Mouse (Mus musculus) embryonic facial prominence, embryonic 11.5 days (tissue): ENCODE results near the gene Eml2. TPM values are rescaled to one million over a fixed set of nuclear protein-coding genes. Genes with fewer than 3 reads are reported as not detected.
"Not testable (repeated sequence)": the region's sequence is repeated elsewhere in the genome, so short reads cannot be mapped to it uniquely, and the experiment has no call there.

Source experiments
- ATAC-seq: fragments of 200-750 bp; cut with Nextera tagmentation; replicated peaks from 2 replicates; pipeline ENCODE4 v1.8.0; 2017; ENCODE audit warnings: low read depth; ENCODE audit not compliant: insufficient number of reproducible peaks, low FRiP score, low TSS enrichment
- DNase-seq: peaks from one replicate; pipeline ENCODE4 v3.0.0-alpha.2; 2015; ENCODE audit warnings: low spot score
- H3K27ac ChIP-seq: fragments of 300-500 bp; sonication (generic); replicated peaks from 2 replicates; pipeline ENCODE4 v1.5.1; 2014; ENCODE audit warnings: mild to moderate bottlenecking, low read depth, low read length, control low read depth
- H3K27me3 ChIP-seq: fragments of 300-500 bp; sonication (generic); 2 replicates; pipeline ENCODE4 v1.6.1; 2014; ENCODE audit warnings: mild to moderate bottlenecking, low read length, moderate library complexity, mixed read lengths; ENCODE audit not compliant: control insufficient read depth, insufficient read depth
- H3K36me3 ChIP-seq: fragments of 300-500 bp; sonication (generic); replicated peaks from 2 replicates; pipeline ENCODE4 v1.6.1; 2014; ENCODE audit warnings: low read depth, mild to moderate bottlenecking, low read length, moderate library complexity, mixed read lengths; ENCODE audit not compliant: control insufficient read depth, insufficient read depth
- H3K4me1 ChIP-seq: fragments of 300-500 bp; sonication (generic); 2 replicates; pipeline ENCODE4 v1.6.1; 2014; ENCODE audit warnings: low read length, mixed read lengths; ENCODE audit not compliant: control insufficient read depth, insufficient read depth
- H3K4me2 ChIP-seq: fragments of 300-500 bp; sonication (generic); 2 replicates; pipeline ENCODE4 v1.6.1; 2014; ENCODE audit warnings: low read depth, mild to moderate bottlenecking, control low read depth, low read length, moderate library complexity
- H3K4me3 ChIP-seq: fragments of 300-500 bp; sonication (generic); 2 replicates; pipeline ENCODE4 v1.5.1; 2014; ENCODE audit warnings: low read depth, low read length, control low read depth
- H3K9ac ChIP-seq: fragments of 300-500 bp; sonication (generic); replicated peaks from 2 replicates; pipeline ENCODE4 v1.6.1; 2014; ENCODE audit warnings: mild to moderate bottlenecking, control low read depth, low read length
- H3K9me3 ChIP-seq: fragments of 300-500 bp; sonication (generic); replicated peaks from 2 replicates; pipeline ENCODE4 v1.6.1; 2016; ENCODE audit warnings: mild to moderate bottlenecking, low read length, inconsistent platforms, mixed read lengths; ENCODE audit not compliant: control insufficient read depth
- WGBS: fragments of 180-500 bp; shearing (Covaris S2); extraction: QIAGEN DNeasy Blood & Tissue Kit; methylation state at CpG from one replicate; pipeline ENCODE4 v1.1.7; 2014; 5-methylcytosine and 5-hydroxymethylcytosine counted together
- polyA plus RNA-seq: library from polyadenylated mRNA; unstranded; fragments of >200 nt; fragmentation: Nextera tagmentation; extraction: Ambion mirVana; gene quantifications from 2 replicates; pipeline ENCODE4 v1.2.1, GENCODE M21; 2014

The Eml2 gene
- polyA plus RNA-seq, 1 experiment from 2014 or later, result 2.1 TPM

GRCm38 (mm10) chr7:19146793-19147192 lies 29.4 kb upstream of the Eml2 start:
- no peak overlapping the region for H3K4me3 ChIP-seq
- no peak for ATAC-seq
- no peaks in the 10 kb centered on the region for H3K4me1 ChIP-seq
- no peak overlapping the region for H3K4me2 ChIP-seq
- no peaks in the 10 kb centered on the region; the same call in 1 of the 2 replicates for H3K36me3 ChIP-seq
- no peak for DNase-seq
- H3K27me3 ChIP-seq, result no peaks in the 10 kb centered on the region
- no peak overlapping the region for H3K9ac ChIP-seq
- WGBS, result 89% methylated on average over 10 of the region's 10 CpGs
- no peak overlapping the region for H3K27ac ChIP-seq
- H3K9me3 ChIP-seq, result no peaks in the 10 kb centered on the region

- Histone ChIP-seq H3K36me3 (no peaks in the 10 kb centered on the region; the same call in 1 of the 2 replicates), H3K4me1 (no peaks in the 10 kb centered on the region), H3K9me3 (no peaks in the 10 kb centered on the region), H3K4me2 (no peak overlapping the region), H3K4me3 (no peak overlapping the region), H3K9ac (no peak overlapping the region), H3K27me3 (no peaks in the 10 kb centered on the region), H3K27ac (no peak overlapping the region)
- ATAC-seq (no peak), DNase-seq (peak; percentile 33)
- 50% methylated on average over 6 of the region's 6 CpGs for WGBS
Measured at GRCm38 (mm10) chr7:19147497-19148045, 28.6 kb upstream of the Eml2 start.

- H3K9me3 ChIP-seq, result no peaks in the 10 kb centered on the region
- 13% methylated on average over 20 of the region's 20 CpGs for WGBS
- no peak overlapping the region for H3K27ac ChIP-seq
- no peak for DNase-seq
- H3K4me3 ChIP-seq, result peak overlapping the region; percentile 62
- no peaks in the 10 kb centered on the region for H3K4me1 ChIP-seq
- no peak for ATAC-seq
- H3K4me2 ChIP-seq, result peak overlapping the region; percentile 65
- peak overlapping the region; percentile 35 for H3K9ac ChIP-seq
- H3K27me3 ChIP-seq, result no peaks in the 10 kb centered on the region
- peaks cover 3% of the 10 kb centered on the region for H3K36me3 ChIP-seq
Measured at GRCm38 (mm10) chr7:19148180-19148874, 27.9 kb upstream of the Eml2 start.

- Histone ChIP-seq H3K27me3 (no peaks in the 10 kb centered on the region), H3K4me2 (peak within 1 kb of the TSS; percentile 66), H3K36me3 (peaks cover 7% of the 10 kb centered on the region), H3K4me3 (peak within 1 kb of the TSS; percentile 62), H3K4me1 (no peaks in the 10 kb centered on the region), H3K27ac (no peak within 1 kb of the TSS; the same call in 1 of the 2 replicates), H3K9ac (peak within 1 kb of the TSS; percentile 68), H3K9me3 (no peaks in the 10 kb centered on the region)
- ATAC-seq (peak; percentile 94), DNase-seq (peak; percentile 99)
- WGBS, result under 1% methylated on average over 43 of the region's 43 CpGs
Measured at GRCm38 (mm10) chr7:19148875-19149541, 27.2 kb upstream of the Eml2 start, which contains the start of gene Qpctl. Gene Qpctl (minus strand): TSS chr7:19149291.

- H3K9ac ChIP-seq, result peak within 1 kb of the TSS; percentile 68
- no peaks in the 10 kb centered on the region for H3K4me1 ChIP-seq
- no peaks in the 10 kb centered on the region for H3K27me3 ChIP-seq
- H3K4me2 ChIP-seq, result peak within 1 kb of the TSS; percentile 66
- no peak within 1 kb of the TSS; the same call in 1 of the 2 replicates for H3K27ac ChIP-seq
- ATAC-seq (peak; percentile 89), DNase-seq (peak; percentile 98)
- H3K36me3 ChIP-seq, result peaks cover 7% of the 10 kb centered on the region
- H3K4me3 ChIP-seq, result peak within 1 kb of the TSS; percentile 62
- no peaks in the 10 kb centered on the region for H3K9me3 ChIP-seq
- 0% methylated on average over 24 of the region's 24 CpGs for WGBS
Measured at GRCm38 (mm10) chr7:19149626-19150025, 26.6 kb upstream of the Eml2 start, which contains the start of gene Snrpd2. Gene Snrpd2 (plus strand): TSS chr7:19149722.

- not testable (repeated sequence) for H3K4me3 ChIP-seq, H3K9me3 ChIP-seq, H3K4me2 ChIP-seq, ATAC-seq, H3K9ac ChIP-seq, H3K27me3 ChIP-seq, DNase-seq, H3K36me3 ChIP-seq, H3K4me1 ChIP-seq, H3K27ac ChIP-seq
- WGBS, result 92% methylated on average over 10 of the region's 10 CpGs
Measured at GRCm38 (mm10) chr7:19151121-19151520, 25.1 kb upstream of the Eml2 start.

- Histone ChIP-seq H3K4me1 (no peaks in the 10 kb centered on the region; the same call in 1 of the 2 replicates), H3K4me3 (no peak overlapping the region), H3K4me2 (no peak overlapping the region), H3K9ac (no peak overlapping the region), H3K9me3 (no peaks in the 10 kb centered on the region), H3K36me3 (peaks cover 7% of the 10 kb centered on the region), H3K27ac (no peak overlapping the region), H3K27me3 (peaks cover 5% of the 10 kb centered on the region)
- DNase-seq (no peak), ATAC-seq (no peak)
- 78% methylated on average over 8 of the region's 8 CpGs for WGBS
Measured at GRCm38 (mm10) chr7:19154796-19155195, 21.4 kb upstream of the Eml2 start.
